Mouse (Mus musculus): ENCODE results near the gene Efna3. TPM values are rescaled to one million over a fixed set of nuclear protein-coding genes. Genes with fewer than 3 reads are reported as not detected.

The Efna3 gene
- polyA plus RNA-seq, 1 experiment from 2014 or later, result 1.6 TPM

DNA sequence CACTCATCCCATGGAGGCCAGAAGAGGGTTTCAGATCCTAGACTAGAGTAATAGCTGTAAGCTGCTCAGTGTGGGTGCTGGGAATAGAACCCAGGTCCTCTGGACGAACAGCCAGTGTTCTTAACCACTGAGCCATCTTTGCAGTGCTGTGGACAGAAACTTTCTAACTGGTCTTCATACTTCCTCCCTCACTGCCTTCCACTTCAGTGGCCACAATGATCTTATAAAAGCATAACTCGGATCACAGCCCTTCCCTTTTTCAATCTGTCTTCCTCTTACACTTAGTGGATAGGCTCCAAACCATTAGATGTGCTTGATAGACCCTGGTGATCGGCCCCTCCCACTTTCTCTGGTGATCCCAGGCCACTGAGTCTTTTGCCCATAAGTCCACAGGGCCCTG, 37.5 kb upstream of the Efna3 start:
- Histone ChIP-seq H3K36me3 (ENCODE audit: control insufficient read depth, insufficient read depth) (no peaks in the 10 kb centered on the region), H3K4me3 (ENCODE audit: low read depth, low read length) (no peak overlapping the region), H3K4me2 (replicated peaks; ENCODE audit: low read depth) (no peak overlapping the region), H3K9me3 (ENCODE audit: control insufficient read depth) (no peaks in the 10 kb centered on the region), H3K27me3 (replicated peaks; ENCODE audit: control insufficient read depth, insufficient read depth, low read length) (no peaks in the 10 kb centered on the region), H3K9ac (ENCODE audit: low read depth, low read length) (no peak overlapping the region), H3K4me1 (replicated peaks; ENCODE audit: control insufficient read depth, insufficient read depth, low read length) (peaks cover under 1% of the 10 kb centered on the region; the same call in 1 of the 2 replicates), H3K27ac (ENCODE audit: low read depth, low read length) (no peak overlapping the region)
- TF ChIP-seq CTCF (IDR thresholded peaks at IDR 0.05; ENCODE audit: low read depth), result no peak
- ATAC-seq, result no peak
- WGBS, result 66% methylated on average over 3 of the region's 3 CpGs

DNA sequence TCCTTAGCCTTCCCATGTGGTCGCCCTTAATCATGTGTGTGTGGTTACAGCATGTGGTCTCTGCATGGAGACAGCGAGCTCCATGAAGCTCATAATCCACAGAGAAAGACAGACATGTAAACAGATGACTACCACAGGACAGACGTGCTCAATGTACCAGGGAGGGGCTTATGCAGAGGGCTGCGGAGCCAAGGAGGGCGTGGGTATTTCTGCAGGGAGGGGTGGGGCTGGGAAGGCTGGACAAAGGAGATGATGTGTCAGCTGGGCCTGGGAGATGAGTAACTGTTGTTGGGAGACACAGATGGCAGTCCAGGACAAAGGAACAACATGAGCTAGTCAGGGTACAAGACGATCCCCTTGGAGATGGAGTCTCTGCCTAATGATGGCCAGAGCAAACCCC, 36.9 kb upstream of the Efna3 start:
- WGBS, result 44% methylated on average over 6 of the region's 6 CpGs
- H3K27ac ChIP-seq (ENCODE audit: low read depth, low read length), result no peak overlapping the region; the same call in 1 of the 2 replicates
- H3K4me2 ChIP-seq (replicated peaks; ENCODE audit: low read depth), result no peak overlapping the region
- peaks cover 3% of the 10 kb centered on the region; the same call in 1 of the 2 replicates for H3K4me1 ChIP-seq (replicated peaks; ENCODE audit: control insufficient read depth, insufficient read depth, low read length)
- H3K4me3 ChIP-seq (ENCODE audit: low read depth, low read length), result no peak overlapping the region
- no peaks in the 10 kb centered on the region for H3K36me3 ChIP-seq (ENCODE audit: control insufficient read depth, insufficient read depth)
- no peak overlapping the region for H3K9ac ChIP-seq (ENCODE audit: low read depth, low read length)
- no peak for ATAC-seq
- H3K9me3 ChIP-seq (ENCODE audit: control insufficient read depth), result no peaks in the 10 kb centered on the region
- TF ChIP-seq CTCF (IDR thresholded peaks at IDR 0.05; ENCODE audit: low read depth), result no peak
- no peaks in the 10 kb centered on the region for H3K27me3 ChIP-seq (replicated peaks; ENCODE audit: control insufficient read depth, insufficient read depth, low read length)

DNA sequence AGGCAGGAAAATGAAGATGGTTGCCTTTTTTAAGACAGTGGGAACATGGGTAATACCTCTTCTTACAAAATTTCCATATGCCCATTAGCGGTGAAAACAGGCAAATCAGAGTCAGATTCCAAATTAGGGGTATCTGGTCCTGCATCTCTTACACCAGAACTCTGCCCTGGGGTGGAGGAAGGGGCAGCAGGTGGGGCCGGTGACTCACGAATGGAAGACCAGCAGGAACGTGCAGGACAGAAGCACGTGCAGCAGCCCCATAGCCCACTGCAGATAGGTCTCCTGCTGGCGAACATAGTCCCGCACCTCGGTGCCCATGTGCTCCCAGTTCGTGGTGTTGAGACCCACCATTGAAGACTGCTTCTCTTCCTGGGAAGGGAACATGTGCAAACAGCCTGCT, 33.3 kb upstream of the Efna3 start:
- H3K9ac ChIP-seq (ENCODE audit: low read depth, low read length), result no peak overlapping the region
- no peak for TF ChIP-seq CTCF (IDR thresholded peaks at IDR 0.05; ENCODE audit: low read depth)
- peak overlapping the region; percentile 97 for H3K27ac ChIP-seq (ENCODE audit: low read depth, low read length)
- H3K9me3 ChIP-seq (ENCODE audit: control insufficient read depth), result no peaks in the 10 kb centered on the region
- H3K4me3 ChIP-seq (ENCODE audit: low read depth, low read length), result no peak overlapping the region
- peaks cover 3% of the 10 kb centered on the region; the same call in 1 of the 2 replicates for H3K4me1 ChIP-seq (replicated peaks; ENCODE audit: control insufficient read depth, insufficient read depth, low read length)
- ATAC-seq, result no peak
- H3K4me2 ChIP-seq (replicated peaks; ENCODE audit: low read depth), result no peak overlapping the region
- H3K27me3 ChIP-seq (replicated peaks; ENCODE audit: control insufficient read depth, insufficient read depth, low read length), result no peaks in the 10 kb centered on the region
- H3K36me3 ChIP-seq (ENCODE audit: control insufficient read depth, insufficient read depth), result no peaks in the 10 kb centered on the region
- 63% methylated on average over 9 of the region's 9 CpGs for WGBS

DNA sequence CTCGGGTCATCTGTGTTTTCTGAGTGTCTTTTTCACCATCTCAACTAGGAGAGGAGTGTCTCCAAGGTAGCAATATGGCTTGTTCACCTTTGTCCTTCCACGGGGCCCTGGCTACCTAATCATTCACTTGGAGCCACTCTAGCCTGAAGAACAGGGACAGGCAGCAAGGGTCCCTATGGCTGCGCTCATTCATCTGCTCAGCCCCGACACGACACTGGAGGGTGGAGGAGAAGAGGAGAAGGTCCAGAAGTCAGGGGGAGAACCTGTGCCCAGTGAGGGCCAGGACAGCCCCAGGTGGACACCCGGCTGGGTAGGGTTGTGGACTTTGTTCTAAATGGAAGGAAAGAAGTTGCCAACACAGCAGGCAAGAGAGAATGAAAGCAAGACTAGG, 32.7 kb upstream of the Efna3 start:
- Histone ChIP-seq H3K27ac (ENCODE audit: low read depth, low read length) (peak overlapping the region; percentile 97), H3K4me2 (replicated peaks; ENCODE audit: low read depth) (peak overlapping the region; percentile 54), H3K36me3 (ENCODE audit: control insufficient read depth, insufficient read depth) (no peaks in the 10 kb centered on the region), H3K9ac (ENCODE audit: low read depth, low read length) (peak overlapping the region; percentile 37; the same call in 1 of the 2 replicates), H3K9me3 (ENCODE audit: control insufficient read depth) (no peaks in the 10 kb centered on the region), H3K27me3 (replicated peaks; ENCODE audit: control insufficient read depth, insufficient read depth, low read length) (no peaks in the 10 kb centered on the region), H3K4me3 (ENCODE audit: low read depth, low read length) (no peak overlapping the region), H3K4me1 (replicated peaks; ENCODE audit: control insufficient read depth, insufficient read depth, low read length) (peaks cover 3% of the 10 kb centered on the region)
- no peak for TF ChIP-seq CTCF (IDR thresholded peaks at IDR 0.05; ENCODE audit: low read depth)
- WGBS, result 41% methylated on average over 6 of the region's 6 CpGs
- ATAC-seq, result peak; percentile 72

DNA sequence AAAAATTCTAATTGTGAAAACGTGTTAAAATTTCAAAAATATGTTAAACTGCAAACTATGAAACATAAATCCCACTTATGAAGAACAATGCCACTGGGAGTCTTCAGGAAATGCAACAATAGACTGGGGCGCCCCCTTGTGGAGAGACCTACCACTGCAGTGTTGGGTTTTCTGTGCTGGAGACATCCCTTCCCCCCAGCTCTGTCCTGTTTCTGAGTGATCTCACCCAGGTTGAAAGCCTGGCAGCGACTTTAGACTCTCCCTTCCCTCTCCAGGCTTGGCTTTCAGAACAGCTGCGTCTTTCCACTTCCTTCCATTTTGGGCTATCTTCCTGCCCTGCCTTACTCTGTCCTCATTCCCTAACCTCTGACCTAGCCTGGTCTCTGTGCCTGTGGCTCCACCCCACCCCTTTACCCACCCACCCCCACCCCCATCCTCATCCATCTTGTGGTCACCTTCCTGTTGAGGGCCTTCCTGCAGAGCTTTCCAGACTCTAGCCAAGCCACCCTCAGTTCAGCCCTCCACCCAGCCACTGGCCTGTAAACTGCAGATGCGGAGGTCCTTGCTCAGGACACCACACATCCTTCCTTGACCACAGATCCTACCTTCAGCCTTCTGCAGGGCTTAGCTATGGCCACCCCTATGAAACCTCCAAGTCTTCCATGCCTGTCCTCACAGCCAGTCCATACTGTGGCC, 32.2 kb upstream of the Efna3 start:
- H3K4me2 ChIP-seq (replicated peaks; ENCODE audit: low read depth), result peak overlapping the region; percentile 54

DNA sequence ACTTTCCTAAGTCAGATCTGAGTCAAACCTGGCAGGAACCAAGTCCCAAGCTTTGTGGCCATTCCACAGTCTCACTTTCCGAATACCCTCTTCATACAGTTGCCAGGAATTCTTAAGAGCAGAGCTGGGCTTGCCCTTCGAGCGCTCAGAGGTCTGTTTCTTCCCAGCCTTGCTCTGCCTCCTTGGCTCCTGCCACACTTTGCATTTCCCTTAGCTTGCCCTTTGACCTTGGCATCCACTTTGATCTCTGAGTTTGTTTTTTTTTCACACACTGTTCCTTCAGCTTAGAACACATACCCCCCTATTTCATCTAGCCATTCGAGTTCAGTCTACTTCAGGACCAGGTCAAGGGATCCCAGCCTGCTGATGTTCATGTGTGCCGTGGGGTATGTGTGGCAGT, 28.5 kb upstream of the Efna3 start:
- no peak for ATAC-seq
- Histone ChIP-seq H3K4me2 (replicated peaks; ENCODE audit: low read depth) (no peak overlapping the region), H3K27ac (ENCODE audit: low read depth, low read length) (no peak overlapping the region), H3K9me3 (ENCODE audit: control insufficient read depth) (no peaks in the 10 kb centered on the region), H3K9ac (ENCODE audit: low read depth, low read length) (no peak overlapping the region), H3K4me3 (ENCODE audit: low read depth, low read length) (no peak overlapping the region), H3K27me3 (replicated peaks; ENCODE audit: control insufficient read depth, insufficient read depth, low read length) (no peaks in the 10 kb centered on the region), H3K4me1 (replicated peaks; ENCODE audit: control insufficient read depth, insufficient read depth, low read length) (peaks cover 10% of the 10 kb centered on the region), H3K36me3 (ENCODE audit: control insufficient read depth, insufficient read depth) (peaks cover under 1% of the 10 kb centered on the region; the same call in 1 of the 2 replicates)
- TF ChIP-seq CTCF (IDR thresholded peaks at IDR 0.05; ENCODE audit: low read depth), result no peak
- 78% methylated on average over 5 of the region's 5 CpGs for WGBS

More for the DNA sequence above, 32.2 kb upstream of the Efna3 start:
- Histone ChIP-seq H3K36me3 (ENCODE audit: control insufficient read depth, insufficient read depth) (no peaks in the 10 kb centered on the region), H3K9me3 (ENCODE audit: control insufficient read depth) (no peaks in the 10 kb centered on the region), H3K27ac (ENCODE audit: low read depth, low read length) (peak overlapping the region; percentile 97), H3K27me3 (replicated peaks; ENCODE audit: control insufficient read depth, insufficient read depth, low read length) (no peaks in the 10 kb centered on the region), H3K4me1 (replicated peaks; ENCODE audit: control insufficient read depth, insufficient read depth, low read length) (peaks cover 9% of the 10 kb centered on the region), H3K4me3 (ENCODE audit: low read depth, low read length) (no peak overlapping the region), H3K9ac (ENCODE audit: low read depth, low read length) (peak overlapping the region; percentile 37)
- ATAC-seq, result peak; percentile 83
- 15% methylated on average over 5 of the region's 5 CpGs for WGBS
- TF ChIP-seq CTCF (IDR thresholded peaks at IDR 0.05; ENCODE audit: low read depth), result peak; percentile 94

Measured in intestine, postnatal 0 days (tissue).